Mouse (Mus musculus) thymus, postnatal 0 days (tissue): ENCODE data around the gene Ireb2. TPM values are rescaled to one million over a fixed set of nuclear protein-coding genes. Genes with fewer than 3 reads are reported as not detected.
"Not testable (repeated sequence)": the region's sequence is repeated elsewhere in the genome, so short reads cannot be mapped to it uniquely, and the experiment has no call there.

Source experiments
- DNase-seq: peaks from one replicate; pipeline ENCODE4 v3.0.0-alpha.2; 2015; ENCODE audit warnings: low spot score
- polyA plus RNA-seq: library from polyadenylated mRNA; unstranded; fragments of >200 nt; fragmentation: Nextera tagmentation; extraction: Ambion mirVana; gene quantifications from 2 replicates; pipeline ENCODE4 v1.2.1, GENCODE M21; 2015

Ireb2 gene
- polyA plus RNA-seq: 20.7 and 20.8 TPM in 2 replicates

- peak; percentile 98 for DNase-seq
Observed at GRCm38 (mm10) chr9:54863363-54864281, at the start of gene Ireb2. TSS of gene Ireb2 (plus strand) at chr9:54863789.

- no peak for DNase-seq
Observed at GRCm38 (mm10) chr9:54816508-54817201, 46.9 kb upstream of the Ireb2 start.

DNA sequence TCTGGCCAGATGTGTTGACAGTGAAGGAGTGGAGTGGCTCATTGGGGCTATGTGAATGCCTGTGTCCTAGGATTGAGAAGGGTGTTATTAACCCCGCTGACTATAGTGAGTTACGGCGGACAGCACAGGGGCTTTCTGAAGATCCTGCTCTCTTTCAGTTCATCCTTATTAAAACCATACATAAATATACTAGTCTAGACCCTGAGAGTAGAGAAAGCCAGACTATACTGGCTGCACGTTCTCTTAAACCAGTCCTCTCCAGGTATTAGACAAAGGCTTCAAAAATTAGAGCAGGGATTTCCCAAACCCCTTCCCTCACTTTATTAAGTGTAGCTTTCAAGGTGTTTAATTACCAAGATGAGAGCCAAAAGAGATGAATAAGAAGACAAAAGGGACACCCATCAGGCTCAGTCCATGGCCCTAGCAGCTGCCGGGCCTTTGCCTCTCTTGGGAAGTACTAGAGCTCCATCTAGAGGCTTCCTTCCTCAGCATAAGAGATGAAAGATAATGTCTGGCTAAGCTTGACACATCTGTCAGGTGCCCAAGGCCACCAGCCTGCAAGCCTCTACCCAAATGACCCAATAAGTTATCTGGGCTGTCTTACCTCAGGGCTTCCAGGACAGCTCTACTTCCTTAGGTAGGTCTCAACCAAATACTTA, 42.0 kb upstream of the Ireb2 start:
- peak; percentile 39 for DNase-seq

- DNase-seq: no peak
Observed at GRCm38 (mm10) chr9:54829760-54830159, 33.8 kb upstream of the Ireb2 start.

GRCm38 (mm10) chr9:54830624-54831023, 33.0 kb upstream of the Ireb2 start:
- peak; percentile 49 for DNase-seq

DNA sequence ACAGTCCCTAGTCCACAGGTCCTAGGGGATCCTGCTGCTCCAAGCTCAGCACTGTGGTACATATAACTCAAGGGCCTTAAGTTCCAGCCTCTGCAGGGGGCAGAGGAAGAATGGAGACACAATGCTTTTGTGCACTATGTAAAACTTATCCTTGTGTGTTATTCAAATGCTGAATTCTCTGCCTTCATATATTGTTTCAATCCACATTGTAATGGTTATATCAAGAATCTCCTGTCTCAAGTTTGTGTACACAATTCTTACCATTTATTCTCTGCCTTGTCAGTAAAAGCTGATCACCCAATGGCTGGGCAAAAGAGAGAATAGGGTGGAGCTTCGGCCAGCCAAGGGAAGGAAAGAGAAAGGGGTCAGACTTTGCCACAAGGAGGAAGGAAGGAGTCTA, 29.8 kb upstream of the Ireb2 start:
- no peak for DNase-seq

GRCm38 (mm10) chr9:54835951-54836717, 27.5 kb upstream of the Ireb2 start:
- DNase-seq: not testable (repeated sequence)

GRCm38 (mm10) chr9:54837835-54838234, 25.8 kb upstream of the Ireb2 start:
- DNase-seq: no peak

DNA sequence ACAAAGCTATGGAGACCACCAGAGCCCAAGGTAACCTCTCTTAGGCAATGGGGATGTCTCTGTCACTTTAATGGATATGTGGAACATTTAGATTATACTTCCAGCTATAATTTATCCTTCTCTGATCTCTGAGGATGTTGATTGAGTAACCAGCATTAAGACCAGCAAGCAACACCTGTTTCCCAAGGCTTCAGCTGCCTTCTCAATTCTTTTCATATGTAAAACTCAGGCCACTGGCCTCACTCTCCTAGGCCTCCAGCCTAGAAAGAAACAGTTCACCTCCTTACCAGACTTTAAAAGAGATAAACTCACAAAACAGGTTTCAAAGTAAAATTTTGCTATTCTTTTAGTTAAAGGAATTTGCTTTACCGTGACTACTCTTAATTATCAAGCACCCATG, 23.4 kb upstream of the Ireb2 start:
- DNase-seq: no peak

- no peak for DNase-seq
Observed at GRCm38 (mm10) chr9:54842311-54842710, 21.3 kb upstream of the Ireb2 start.

DNA sequence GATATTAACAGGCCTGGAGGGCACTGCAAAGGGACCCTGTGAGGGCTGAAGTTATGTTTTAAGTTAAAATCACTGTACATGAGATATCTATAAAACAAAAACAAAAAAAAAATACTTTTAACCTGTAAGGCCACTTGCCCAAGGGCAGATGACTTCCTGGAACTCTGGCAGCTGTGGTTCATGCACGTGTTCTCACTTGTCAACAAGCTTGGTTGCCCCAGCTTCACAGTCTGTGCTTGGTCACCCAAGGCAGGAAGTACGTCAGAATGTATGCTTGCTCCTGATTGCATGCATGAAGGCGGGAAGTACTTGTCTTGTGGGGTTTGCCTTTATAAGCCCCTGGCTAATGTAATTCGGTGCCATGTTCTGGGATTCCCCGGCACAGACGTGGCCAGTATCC, 19.7 kb upstream of the Ireb2 start:
- DNase-seq: peak; percentile 45

GRCm38 (mm10) chr9:54844556-54845176, 18.9 kb upstream of the Ireb2 start:
- no peak for DNase-seq

DNA sequence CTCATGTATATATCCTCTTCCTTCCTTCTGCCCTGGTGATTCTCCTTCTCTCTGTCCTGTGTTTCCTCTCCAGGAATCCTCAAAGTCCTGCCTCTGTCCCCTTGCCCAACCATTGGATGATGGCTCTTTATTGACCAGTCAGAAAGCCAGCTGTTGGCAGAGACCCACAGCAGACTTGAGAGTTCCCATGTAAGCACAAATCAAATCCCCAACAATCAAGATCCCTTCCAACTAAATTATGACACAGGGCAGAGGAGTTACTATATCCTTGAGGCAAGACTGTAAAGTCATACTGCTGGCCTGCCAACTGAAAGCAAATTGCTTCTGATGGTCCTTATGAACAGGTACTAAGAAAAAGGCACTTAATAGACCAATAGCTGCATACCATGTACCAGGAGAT, 15.4 kb upstream of the Ireb2 start:
- no peak for DNase-seq

- DNase-seq: not testable (repeated sequence)
Observed at GRCm38 (mm10) chr9:54853036-54853435, 10.6 kb upstream of the Ireb2 start.

- DNase-seq: no peak
Observed at GRCm38 (mm10) chr9:54853619-54854018, 10.0 kb upstream of the Ireb2 start.

GRCm38 (mm10) chr9:54855638-54856037, 8.0 kb upstream of the Ireb2 start:
- no peak for DNase-seq

DNA sequence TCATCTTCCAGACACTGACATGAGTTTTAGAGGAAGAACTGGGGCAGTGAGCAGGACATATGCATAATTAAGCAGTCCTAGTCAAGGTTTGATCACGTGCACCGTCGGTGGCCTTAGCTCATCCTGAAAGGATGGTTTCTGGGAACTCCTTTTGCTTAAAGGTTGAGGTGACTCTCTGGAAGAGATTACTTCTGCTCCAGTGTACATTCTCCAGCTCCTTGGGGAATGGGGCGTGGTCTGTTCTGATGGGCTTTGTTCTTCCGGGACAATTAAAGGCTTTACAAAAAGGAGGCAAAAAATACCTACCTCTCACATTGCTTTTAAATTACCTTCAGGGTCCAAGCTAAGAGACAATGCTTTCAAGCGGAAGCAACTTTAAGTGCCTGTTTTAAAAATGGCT, 7.5 kb upstream of the Ireb2 start:
- DNase-seq: no peak

DNA sequence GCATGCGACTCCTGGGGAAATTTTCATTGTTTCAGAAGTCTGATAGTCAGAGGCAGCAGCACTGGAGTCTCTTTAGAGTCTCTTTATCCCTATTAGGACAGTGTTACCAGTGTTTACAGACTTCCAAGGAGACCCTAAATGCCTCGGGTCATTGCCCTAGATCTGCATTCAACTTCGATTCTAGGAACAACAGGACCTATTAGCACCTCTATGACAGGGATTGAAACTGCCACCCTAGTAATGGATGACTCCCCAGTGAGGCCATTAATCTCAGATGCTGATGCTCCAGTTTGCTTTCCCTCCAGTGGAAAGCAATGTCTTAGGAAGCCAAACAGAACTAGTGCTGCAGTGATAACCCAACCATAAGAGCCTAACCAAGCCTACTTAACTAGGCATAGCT, 6.1 kb upstream of the Ireb2 start:
- no peak for DNase-seq

- DNase-seq: no peak
Observed at GRCm38 (mm10) chr9:54860526-54860925, 3.1 kb upstream of the Ireb2 start.

DNA sequence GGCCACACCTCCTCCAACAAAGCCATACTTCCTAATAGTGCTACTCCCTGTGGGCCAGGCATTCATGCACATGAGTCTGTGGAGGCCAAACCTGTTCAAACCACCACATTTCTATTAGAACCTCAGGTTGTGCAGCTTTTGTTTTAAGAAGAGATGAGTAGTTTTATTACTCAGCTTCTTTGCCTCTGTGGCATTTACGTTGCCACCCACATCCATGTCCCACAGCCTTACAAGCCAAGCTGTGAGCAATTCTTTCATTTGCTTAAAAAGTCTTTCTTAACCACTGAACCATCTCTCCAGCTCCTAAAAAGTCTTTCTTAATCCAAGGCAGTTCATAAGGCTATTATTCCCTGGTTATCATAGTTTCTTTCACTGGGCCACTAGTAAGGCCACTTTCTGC, 15.2 kb downstream of the Ireb2 start:
- DNase-seq: no peak

- DNase-seq: no peak
Observed at GRCm38 (mm10) chr9:54892111-54892510, 28.5 kb downstream of the Ireb2 start.
